Comparison of ENCODE assay signal across 12 mouse cellular contexts in genomic region chr3:103129367-103130159, GRCm38 (mm10). TPM values are rescaled to one million over a fixed set of nuclear protein-coding genes. Genes with fewer than 3 reads are reported as not detected.
DNase-seq lines count a peak whose midpoint lies in the region; ATAC-seq and TF ChIP-seq lines count a peak whose summit lies in the region.
"Had no signal": no experiment of that assay in that cellular context is flagged by ENCODE, and none has a peak within 500 bp of the region (broad histone marks: within the 10 kb centered on the region; RNA-seq: fewer than 3 reads in every experiment).

No protein-coding gene starts in this region.

- H3K9ac ChIP-seq in heart, embryonic 14.5 days (ENCODE audit: low read length): no peak overlapping the region
- no peak overlapping the region for H3K9ac ChIP-seq in ES-Bruce4 (ENCODE audit: low read depth, poor library complexity, severe bottlenecking)
- H3K9ac ChIP-seq in liver, embryonic 13.5 days: peak overlapping the region; percentile 74
- H3K9ac ChIP-seq: hindbrain, embryonic 15.5 days had no signal

- WGBS in heart, embryonic 14.5 days: 58% methylated on average over 8 of the region's 8 CpGs
- 86% methylated on average over 8 of the region's 8 CpGs for WGBS in embryonic facial prominence, embryonic 10.5 days
- 14% methylated on average over 8 of the region's 8 CpGs for WGBS in liver, embryonic 13.5 days (ENCODE audit: insufficient replicate concordance)

- no peak for TF ChIP-seq EP300 in ES-Bruce4 (IDR thresholded peaks at IDR 0.05; ENCODE audit: insufficient read depth, low read depth, low read length)

- no peak overlapping the region for H3K4me3 ChIP-seq in heart, embryonic 14.5 days (ENCODE audit: control insufficient read depth in 1 of 2, insufficient read depth in 1 of 2, low read depth in 1 of 2, low read length in 2 of 2)
- H3K4me3 ChIP-seq in ES-Bruce4 (ENCODE audit: low read depth, low read length): no peak overlapping the region
- H3K4me3 ChIP-seq in embryonic facial prominence, embryonic 10.5 days: no peak overlapping the region
- H3K4me3 ChIP-seq in liver, embryonic 13.5 days (replicated peaks): peak overlapping the region; percentile 58
- H3K4me3 ChIP-seq: hindbrain, embryonic 15.5 days had no signal

- peak overlapping the region; percentile 46 for H3K4me2 ChIP-seq in heart, embryonic 14.5 days (ENCODE audit: low read length)
- H3K4me2 ChIP-seq in liver, embryonic 13.5 days: peak overlapping the region; percentile 67

- H3K4me1 ChIP-seq in heart, embryonic 14.5 days (ENCODE audit: control insufficient read depth in 2 of 2, insufficient read depth in 2 of 2, low read length in 2 of 2): peaks cover 4 to 14% of the 10 kb centered on the region in 2 experiments; a peak in 3 of 4 replicates
- peaks cover 4% of the 10 kb centered on the region for H3K4me1 ChIP-seq in ES-Bruce4 (ENCODE audit: control insufficient read depth, insufficient read depth, low read length)
- peaks cover 19% of the 10 kb centered on the region for H3K4me1 ChIP-seq in embryonic facial prominence, embryonic 10.5 days
- peaks cover 78% of the 10 kb centered on the region for H3K4me1 ChIP-seq in liver, embryonic 13.5 days (replicated peaks)

- ATAC-seq in heart, embryonic 14.5 days (ENCODE audit: insufficient number of reproducible peaks, insufficient read depth, low FRiP score, low read depth): no peak
- ATAC-seq in liver, embryonic 13.5 days (ENCODE audit: low read depth): peak; percentile 95
- no peak for ATAC-seq in CD4-positive, CD25-positive, alpha-beta regulatory T cell, adult 4 months

- TF ChIP-seq CTCF in ES-Bruce4 (IDR thresholded peaks at IDR 0.05; ENCODE audit: low read depth, low read length): no peak

- TF ChIP-seq POLR2A in ES-Bruce4 (IDR thresholded peaks at IDR 0.05; ENCODE audit: insufficient read depth, low read length): no peak

- no peak for DNase-seq in heart, adult 8-10 months (ENCODE audit: low spot score)
- DNase-seq in embryonic facial prominence, embryonic 10.5 days (ENCODE audit: low spot score): no peak
- peak; percentile 88 for DNase-seq in liver, embryonic 13.5 days
- DNase-seq in Muller cell, postnatal 12 days (ENCODE audit: inconsistent ontology term): no peak
- DNase-seq in urinary bladder, adult 2 months (ENCODE audit: low spot score): no peak

- H3K36me3 ChIP-seq in heart, embryonic 14.5 days (ENCODE audit: control insufficient read depth, insufficient read depth, low read length): peaks cover 6% of the 10 kb centered on the region; the same call in 1 of the 2 replicates
- peaks cover 23% of the 10 kb centered on the region for H3K36me3 ChIP-seq in ES-Bruce4 (ENCODE audit: control insufficient read depth, insufficient read depth, low read length, poor library complexity, severe bottlenecking)
- no peaks in the 10 kb centered on the region for H3K36me3 ChIP-seq in embryonic facial prominence, embryonic 10.5 days (replicated peaks)
- peaks cover 34% of the 10 kb centered on the region for H3K36me3 ChIP-seq in liver, embryonic 13.5 days
- H3K36me3 ChIP-seq: hindbrain, embryonic 15.5 days had no signal

- H3K9me3 ChIP-seq in heart, embryonic 14.5 days (ENCODE audit: control insufficient read depth, low read length): no peaks in the 10 kb centered on the region
- H3K9me3 ChIP-seq in ES-Bruce4 (replicated peaks; ENCODE audit: control insufficient read depth, insufficient read depth, low read length, poor library complexity, severe bottlenecking): no peaks in the 10 kb centered on the region
- H3K9me3 ChIP-seq in embryonic facial prominence, embryonic 10.5 days: no peaks in the 10 kb centered on the region
- no peaks in the 10 kb centered on the region for H3K9me3 ChIP-seq in liver, embryonic 13.5 days (replicated peaks)
- H3K9me3 ChIP-seq: hindbrain, embryonic 15.5 days had no signal

- H3K27ac ChIP-seq in heart, embryonic 14.5 days (replicated peaks in 1 of 2; ENCODE audit: control insufficient read depth in 1 of 2, insufficient read depth in 1 of 2, low read depth in 2 of 2, low read length in 2 of 2): peak overlapping the region; percentile 25 to 66; a peak in 3 of 4 replicates
- H3K27ac ChIP-seq in ES-Bruce4 (ENCODE audit: insufficient read depth, low read length): peak overlapping the region; percentile 91
- H3K27ac ChIP-seq in embryonic facial prominence, embryonic 10.5 days (replicated peaks): 0 out of 2 replicates have a peak overlapping the region, but pooled peaks have one; percentile 35
- H3K27ac ChIP-seq in liver, embryonic 13.5 days: peak overlapping the region; percentile 98

- H3K27me3 ChIP-seq in heart, embryonic 14.5 days (ENCODE audit: control insufficient read depth, insufficient read depth, low read length): no peaks in the 10 kb centered on the region
- H3K27me3 ChIP-seq in ES-Bruce4 (ENCODE audit: control insufficient read depth, insufficient read depth, low read length, poor library complexity, severe bottlenecking): no peaks in the 10 kb centered on the region
- H3K27me3 ChIP-seq in embryonic facial prominence, embryonic 10.5 days (replicated peaks; ENCODE audit: low read depth, poor library complexity, severe bottlenecking): no peaks in the 10 kb centered on the region
- H3K27me3 ChIP-seq in liver, embryonic 13.5 days: no peaks in the 10 kb centered on the region
- H3K27me3 ChIP-seq: Patski had no signal

RNA-seq across cellular contexts. Expression of gene Dennd2c, which starts 27.2 kb away (rescaled TPM):
- 3.1 and 3.4 TPM in 2 replicates for polyA plus RNA-seq in heart, embryonic 14.5 days (2014; fragmentation: Nextera tagmentation; extraction: Ambion mirVana)
- total RNA-seq in heart, adult 8-10 months (2022): 1 to 10 TPM; 1.5 to 1.8 (median 1.7) TPM
- polyA plus RNA-seq in ES-Bruce4 (2011; ENCODE audit: insufficient read depth, insufficient read length, low read depth, missing spikeins): 22.4 and 22.9 TPM in 2 replicates
- polyA plus RNA-seq in embryonic facial prominence, embryonic 10.5 days (2016; fragmentation: Nextera tagmentation; extraction: Ambion mirVana): 2.1 and 3.4 TPM in 2 replicates
- polyA plus RNA-seq in liver, embryonic 13.5 days (2015; fragmentation: Nextera tagmentation; extraction: Ambion mirVana): 8.6 and 9.7 TPM in 2 replicates
- 1 to 10 TPM; 1.4 to 1.6 TPM for polyA plus RNA-seq in CD4-positive, CD25-positive, alpha-beta regulatory T cell, adult 4 months (2017; shearing (Covaris generic))
- polyA plus RNA-seq in urinary bladder, adult 2 months (2012; rRNA removed): 5.2 and 5.4 TPM in 2 replicates

RNA-seq across cellular contexts. Expression of gene Bcas2, which starts 41.9 kb away (rescaled TPM):
- 110 and 120 TPM in 2 replicates for polyA plus RNA-seq in heart, embryonic 14.5 days (2014; fragmentation: Nextera tagmentation; extraction: Ambion mirVana)
- total RNA-seq in heart, adult 8-10 months (2022): 10 to 100 TPM; 42.4 to 55.0 (median 49.6) TPM
- 186 and 192 TPM in 2 replicates for polyA plus RNA-seq in ES-Bruce4 (2011; ENCODE audit: insufficient read depth, insufficient read length, low read depth, missing spikeins)
- polyA plus RNA-seq in embryonic facial prominence, embryonic 10.5 days (2016; fragmentation: Nextera tagmentation; extraction: Ambion mirVana): 230 and 243 TPM in 2 replicates
- polyA plus RNA-seq in liver, embryonic 13.5 days (2015; fragmentation: Nextera tagmentation; extraction: Ambion mirVana): 211 and 253 TPM in 2 replicates
- 100 to 1,000 TPM; 129 to 131 TPM for polyA plus RNA-seq in CD4-positive, CD25-positive, alpha-beta regulatory T cell, adult 4 months (2017; shearing (Covaris generic))
- polyA plus RNA-seq in urinary bladder, adult 2 months (2012; rRNA removed): 76.6 and 87.1 TPM in 2 replicates

RNA-seq across cellular contexts. Expression of gene Ampd1, which starts 55.7 kb away (rescaled TPM):
- 0.09 and 0.30 TPM in 2 replicates for polyA plus RNA-seq in heart, embryonic 14.5 days (2014; fragmentation: Nextera tagmentation; extraction: Ambion mirVana)
- 1 to 10 TPM in 1 of 4 experiments, under 1 TPM in 3; 0.37 to 1.3 (median 0.64) TPM for total RNA-seq in heart, adult 8-10 months (2022)
- 0.85 TPM in 1 of 2 replicates, not detected in the other for polyA plus RNA-seq in ES-Bruce4 (2011; ENCODE audit: insufficient read depth, insufficient read length, low read depth, missing spikeins)
- polyA plus RNA-seq in embryonic facial prominence, embryonic 10.5 days (2016; fragmentation: Nextera tagmentation; extraction: Ambion mirVana): not detected in 2 replicates
- polyA plus RNA-seq in liver, embryonic 13.5 days (2015; fragmentation: Nextera tagmentation; extraction: Ambion mirVana): 0.17 and 0.38 TPM in 2 replicates
- 1 to 10 TPM; 3.9 to 7.1 TPM for polyA plus RNA-seq in CD4-positive, CD25-positive, alpha-beta regulatory T cell, adult 4 months (2017; shearing (Covaris generic))
- polyA plus RNA-seq in urinary bladder, adult 2 months (2012; rRNA removed): 0.11 TPM in 1 of 2 replicates, not detected in the other
- total RNA-seq: midbrain, postnatal 0 days had no signal
- polyA plus RNA-seq: embryonic facial prominence, embryonic 11.5 days; hindbrain, embryonic 15.5 days; midbrain, postnatal 0 days had no signal

Comparison
In these comparisons a context has a peak if more than half of its experiments do, and no peak if none do; other contexts are left out.
1. H3K27ac ChIP-seq: peak in every context shown above with its lines; median percentile 98 in liver, embryonic 13.5 days; 91 in ES-Bruce4; 46 in heart, embryonic 14.5 days; 35 in embryonic facial prominence, embryonic 10.5 days.